In the genomic region with DNA sequence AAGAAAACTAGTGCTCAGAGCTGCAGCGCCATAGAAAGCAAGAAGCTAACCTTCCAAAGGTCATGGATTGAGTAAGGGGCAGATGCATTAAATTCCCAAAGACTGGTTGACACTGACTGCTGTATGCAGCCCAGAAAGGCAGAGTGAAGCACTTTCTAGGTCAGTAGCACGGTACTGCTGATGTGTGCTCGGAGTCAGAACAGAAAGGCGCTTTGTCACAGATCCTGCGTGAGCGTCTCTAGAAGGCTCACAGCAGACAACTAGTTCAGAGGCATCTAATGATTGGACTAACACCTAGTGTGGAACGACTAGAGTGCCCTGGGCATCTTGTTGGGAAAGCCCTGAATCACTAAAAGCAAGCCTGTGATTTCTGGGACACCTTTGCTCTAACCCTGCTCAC, we compare ENCODE assay signal across 31 mouse cellular contexts. TPM values are rescaled to one million over a fixed set of nuclear protein-coding genes. Genes with fewer than 3 reads are reported as not detected.
"Had no signal": no experiment of that assay in that cellular context is flagged by ENCODE, and none has a peak within 500 bp of the region (broad histone marks: within the 10 kb centered on the region; RNA-seq: fewer than 3 reads in every experiment).

No protein-coding gene starts in this region.

- H3K27ac ChIP-seq: gastrocnemius, adult 2 months; heart, embryonic 10.5 days; hindbrain, embryonic 10.5 days; hindbrain, embryonic 12.5 days; hindbrain, embryonic 14.5 days; intestine, embryonic 15.5 days; left cerebral cortex, adult 2 months; limb, embryonic 10.5 days; limb, embryonic 12.5 days; liver, embryonic 13.5 days had no signal

- DNase-seq: gastrocnemius, adult 2 months; gastrocnemius, postnatal 10 days; gastrocnemius, postnatal 25 days; heart, adult 18-20 months; heart, postnatal 10 days; heart, postnatal 4 days; kidney, adult 18-20 months; kidney, adult 8-10 months; kidney, postnatal 10 days; kidney, postnatal 25 days; kidney, postnatal 4 days; liver; liver, embryonic 13.5 days had no signal

- H3K4me3 ChIP-seq: gastrocnemius, adult 2 months; heart, embryonic 10.5 days; heart, embryonic 12.5 days; hindbrain, embryonic 10.5 days; hindbrain, embryonic 12.5 days; intestine, embryonic 15.5 days; left cerebral cortex, adult 2 months; limb, embryonic 10.5 days; limb, embryonic 12.5 days; liver, embryonic 13.5 days had no signal

RNA-seq across cellular contexts. Expression of a gene that starts 56.1 kb away (rescaled TPM):
- total RNA-seq: gastrocnemius, adult 2 months; gastrocnemius, postnatal 10 days; gastrocnemius, postnatal 25 days; gastrocnemius, postnatal 4 days; granulocyte monocyte progenitor cell, adult 5-6 weeks; heart, adult 18-20 months; heart, adult 8-10 months; heart, postnatal 10 days; heart, postnatal 25 days; heart, postnatal 4 days; layer of hippocampus, adult 8-10 months; layer of hippocampus, postnatal 10 days; layer of hippocampus, postnatal 25 days; left cerebral cortex, adult 2 months; left cerebral cortex, postnatal 14 days; left cerebral cortex, postnatal 36 days had no signal
